In the genomic region with DNA sequence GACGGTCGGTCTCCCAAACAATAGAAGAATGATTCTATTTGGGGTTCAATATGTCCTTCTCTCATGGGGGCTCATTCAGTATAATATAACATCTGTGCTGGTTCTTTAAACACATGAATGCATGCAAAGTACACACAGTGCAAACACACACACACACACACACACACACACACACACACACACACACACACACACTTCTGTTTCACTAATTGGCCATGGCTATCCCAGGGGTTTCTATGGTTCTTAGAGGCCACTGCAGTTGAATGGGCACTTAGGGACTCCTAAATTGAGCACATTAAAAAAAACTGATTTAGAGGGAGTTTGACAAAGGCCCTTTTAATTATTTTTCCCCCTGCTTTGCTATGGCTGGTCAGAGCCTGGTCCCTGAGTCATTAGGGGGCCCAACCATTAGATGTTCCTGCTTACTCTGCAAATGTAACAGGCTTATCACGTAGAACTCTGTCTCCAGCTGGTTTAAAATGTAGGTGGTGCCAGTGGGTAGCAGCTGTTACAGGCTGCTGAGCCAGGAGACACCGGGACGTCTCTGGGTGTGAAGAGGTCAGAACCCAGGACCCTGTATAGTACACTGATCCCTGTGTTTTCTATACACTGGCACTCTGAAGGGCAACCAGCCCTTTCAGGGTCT, we compare ENCODE assay signal across 8 mouse cellular contexts.
DNase-seq lines count a peak whose midpoint lies in the region; ATAC-seq and TF ChIP-seq lines count a peak whose summit lies in the region.

No protein-coding gene starts in this region.

- no peaks in the 10 kb centered on the region; the same call in 1 of the 2 replicates for H3K9me3 ChIP-seq in heart, embryonic 11.5 days (replicated peaks; ENCODE audit: control insufficient read depth, low read length)
- no peaks in the 10 kb centered on the region for H3K9me3 ChIP-seq in MEL (replicated peaks; ENCODE audit: insufficient read depth, low read length)

- TF ChIP-seq RAD21 in MEL (IDR thresholded peaks at IDR 0.05; ENCODE audit: low read depth, low read length): no peak

- H3K36me3 ChIP-seq in heart, embryonic 11.5 days (ENCODE audit: control insufficient read depth, insufficient read depth, low read length): no peaks in the 10 kb centered on the region
- H3K36me3 ChIP-seq in MEL (ENCODE audit: control insufficient read depth in 1 of 2, insufficient read depth in 2 of 2, low read length in 2 of 2): peaks cover 0 to 5% of the 10 kb centered on the region in 2 experiments; a peak in 1 of 4 replicates

- H3K4me1 ChIP-seq in heart, embryonic 11.5 days (ENCODE audit: control insufficient read depth, insufficient read depth, low read length): peaks cover 17% of the 10 kb centered on the region
- peaks cover 0 to 8% of the 10 kb centered on the region in 2 experiments; a peak in 2 of 4 replicates for H3K4me1 ChIP-seq in MEL (ENCODE audit: control insufficient read depth in 1 of 2, insufficient read depth in 2 of 2, low read length in 2 of 2)

- no peak for TF ChIP-seq EP300 in MEL (IDR thresholded peaks at IDR 0.05; ENCODE audit: low read depth in 1 of 2, low read length in 2 of 2)

- H3K4me3 ChIP-seq in heart, embryonic 11.5 days (ENCODE audit: low read depth, low read length): no peak overlapping the region
- no peak overlapping the region for H3K4me3 ChIP-seq in MEL (ENCODE audit: control insufficient read depth in 1 of 2, insufficient read depth in 1 of 2, low read depth in 2 of 2, low read length in 2 of 2)

- no peak for TF ChIP-seq POLR2A in MEL (IDR thresholded peaks at IDR 0.05; ENCODE audit: control insufficient read depth in 1 of 2, insufficient read depth in 1 of 2, low read depth in 1 of 2, low read length in 2 of 2, poor library complexity in 1 of 2)

- no peak overlapping the region for H3K27ac ChIP-seq in heart, embryonic 11.5 days (ENCODE audit: low read depth, low read length)
- no peak overlapping the region for H3K27ac ChIP-seq in MEL (ENCODE audit: control insufficient read depth, low read depth, low read length)

- no peak for ATAC-seq in heart, embryonic 11.5 days (replicated peaks; ENCODE audit: insufficient number of reproducible peaks, low FRiP score, low TSS enrichment)
- peak; percentile 78 for ATAC-seq in megakaryocyte progenitor cell, adult 5-6 weeks (replicated peaks; ENCODE audit: poor library complexity)

- no peaks in the 10 kb centered on the region for H3K27me3 ChIP-seq in heart, embryonic 11.5 days (ENCODE audit: control insufficient read depth, insufficient read depth, low read length)
- no peaks in the 10 kb centered on the region for H3K27me3 ChIP-seq in MEL (ENCODE audit: control insufficient read depth in 1 of 2, insufficient read depth in 2 of 2, low read length in 2 of 2)

- no peaks in the 10 kb centered on the region for H3K79me2 ChIP-seq in MEL (ENCODE audit: control insufficient read depth, insufficient read depth, low read length, poor library complexity)

- TF ChIP-seq CTCF in MEL (IDR thresholded peaks at IDR 0.05 in 2 of 3, conservative IDR thresholded peaks at IDR 0.05 in 1 of 3; ENCODE audit: control insufficient read depth in 1 of 3, insufficient read depth in 1 of 3, low read depth in 2 of 3, low read length in 3 of 3, poor library complexity in 1 of 3, severe bottlenecking in 1 of 3): no peak

- peak overlapping the region; percentile 38 for H3K4me2 ChIP-seq in heart, embryonic 11.5 days

- WGBS in heart, embryonic 11.5 days (ENCODE audit: insufficient replicate concordance): 28% methylated on average over 5 of the region's 5 CpGs

- intact Hi-C loops in heart, postnatal 36 days (cut with DNase I): no loop called here

- H3K9ac ChIP-seq in heart, embryonic 11.5 days (ENCODE audit: low read depth, low read length): no peak overlapping the region; the same call in 1 of the 2 replicates
- H3K9ac ChIP-seq in MEL (ENCODE audit: control insufficient read depth, low read depth, low read length, poor library complexity, severe bottlenecking): no peak overlapping the region

- no peak for DNase-seq in heart, postnatal 36 days
- no peak for DNase-seq in MEL (ENCODE audit: low read depth, low spot score)
- DNase-seq in forelimb bud, embryonic 11.5 days (ENCODE audit: low read depth, low spot score): peak; percentile 44
- no peak for DNase-seq in gastrocnemius, postnatal 25 days
- no peak for DNase-seq in adrenal gland, adult 18-20 months (ENCODE audit: low spot score in 2 of 2)
- DNase-seq in right cerebral cortex, postnatal 4 days: no peak

TF ChIP-seq in MEL, 35 proteins besides CTCF, POLR2A, EP300 and RAD21:
- TF ChIP-seq ETS1 (IDR thresholded peaks at IDR 0.05; ENCODE audit: low read depth, low read length) (peak; percentile 38; the same call in 1 of the 2 replicates), E2F4 (IDR thresholded peaks at IDR 0.05; ENCODE audit: borderline replicate concordance, low read depth, low read length) (no peak)
